Mouse (Mus musculus): ENCODE results near the gene Opcml. TPM values are rescaled to one million over a fixed set of nuclear protein-coding genes. Genes with fewer than 3 reads are reported as not detected.

Opcml gene
- polyA plus RNA-seq, 1 experiment: 0.83 TPM

DNA sequence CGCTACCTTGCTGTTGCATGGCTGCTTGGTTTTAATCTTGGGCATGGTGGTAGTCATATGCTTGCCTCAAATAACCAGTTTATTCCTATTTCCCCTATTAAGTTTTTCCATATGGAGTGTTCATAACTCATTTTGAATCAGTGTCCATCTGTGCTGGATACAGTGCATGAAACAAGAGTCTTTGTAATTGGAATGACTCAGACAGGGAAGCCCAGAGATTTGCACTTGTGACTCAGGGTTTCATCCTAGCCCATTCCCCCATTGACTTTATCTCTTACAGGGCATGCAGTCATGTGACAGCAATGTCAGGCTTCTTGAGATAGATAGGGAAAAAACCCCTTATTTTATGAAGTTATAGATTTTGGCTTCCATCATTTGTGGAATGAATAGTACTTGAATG, 655.3 kb downstream of the Opcml start:
- TF ChIP-seq CTCF (IDR thresholded peaks at IDR 0.05; ENCODE audit: borderline replicate concordance, insufficient read depth, low read length): no peak
- TF ChIP-seq POLR2A (IDR thresholded peaks at IDR 0.05; ENCODE audit: low read depth, low read length): no peak
- Histone ChIP-seq H3K4me1 (ENCODE audit: control insufficient read depth, insufficient read depth, low read length) (no peaks in the 10 kb centered on the region), H3K4me3 (ENCODE audit: insufficient read depth, low read length) (no peak overlapping the region), H3K27ac (ENCODE audit: insufficient read depth, low read length) (no peak overlapping the region)

DNA sequence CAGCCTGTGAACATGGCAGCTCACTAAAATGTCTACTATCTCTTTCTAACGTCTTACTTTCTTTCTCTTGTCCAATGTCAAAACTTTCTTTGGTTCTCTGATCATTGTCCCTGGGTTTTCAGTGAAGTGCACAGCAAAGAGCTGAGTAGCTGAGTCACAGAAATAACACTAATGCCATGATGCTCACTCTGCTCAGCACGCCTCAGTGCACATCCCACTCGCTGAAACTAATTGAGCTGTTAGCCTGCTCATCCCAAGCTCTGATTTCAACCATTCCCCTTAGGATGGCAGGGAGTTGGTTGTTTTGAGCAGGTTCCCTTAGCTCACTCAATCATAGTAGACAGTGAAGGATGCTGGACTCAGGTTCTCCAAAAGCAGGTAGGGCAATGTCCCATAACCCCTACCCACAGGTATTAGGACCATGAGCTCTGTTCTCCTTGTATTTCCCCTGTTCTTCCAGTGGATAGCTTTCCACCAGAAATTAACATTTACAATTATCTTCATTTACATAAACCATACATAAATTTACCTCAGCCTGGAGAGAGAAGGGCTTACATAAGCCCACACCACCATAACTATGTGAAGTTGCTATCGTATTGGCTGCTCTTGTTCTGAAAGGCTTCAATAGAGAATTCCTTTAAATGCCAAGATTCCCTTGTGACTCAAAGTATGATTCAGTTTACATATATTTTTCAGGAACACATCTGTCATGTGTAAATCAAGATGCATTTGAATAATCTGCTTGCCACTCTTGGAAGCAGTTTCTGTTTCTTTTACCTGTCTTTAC, 655.9 kb downstream of the Opcml start:
- H3K27ac ChIP-seq (ENCODE audit: insufficient read depth, low read length): no peak overlapping the region
- H3K4me1 ChIP-seq (ENCODE audit: control insufficient read depth, insufficient read depth, low read length): no peaks in the 10 kb centered on the region
- no peak overlapping the region for H3K4me3 ChIP-seq (ENCODE audit: insufficient read depth, low read length)
- TF ChIP-seq CTCF (IDR thresholded peaks at IDR 0.05; ENCODE audit: borderline replicate concordance, insufficient read depth, low read length): no peak
- TF ChIP-seq POLR2A (IDR thresholded peaks at IDR 0.05; ENCODE audit: low read depth, low read length): no peak

DNA sequence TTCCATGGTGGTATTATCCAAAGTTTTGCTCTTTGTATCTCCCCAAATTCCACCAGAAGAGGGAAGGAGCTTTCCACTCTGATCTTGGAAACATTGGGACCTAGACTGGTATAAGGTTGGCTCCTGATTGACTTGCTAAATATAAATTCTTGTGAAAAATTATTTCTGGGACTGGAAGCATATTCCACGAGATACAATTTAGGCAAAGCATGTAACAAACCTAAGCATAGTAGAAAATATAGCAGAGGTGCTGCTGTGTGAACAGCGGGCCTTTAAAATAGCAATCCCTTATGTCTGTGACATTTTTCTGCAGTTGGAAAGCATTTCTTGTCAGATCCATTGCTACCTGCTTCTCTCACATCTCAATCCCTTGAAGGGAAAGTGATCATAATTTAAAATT, 661.9 kb downstream of the Opcml start:
- no peak overlapping the region for H3K4me3 ChIP-seq (ENCODE audit: insufficient read depth, low read length)
- H3K4me1 ChIP-seq (ENCODE audit: control insufficient read depth, insufficient read depth, low read length): no peaks in the 10 kb centered on the region
- H3K27ac ChIP-seq (ENCODE audit: insufficient read depth, low read length): no peak overlapping the region
- TF ChIP-seq POLR2A (IDR thresholded peaks at IDR 0.05; ENCODE audit: low read depth, low read length) (no peak), CTCF (IDR thresholded peaks at IDR 0.05; ENCODE audit: borderline replicate concordance, insufficient read depth, low read length) (no peak)

GRCm38 (mm10) chr9:28453062-28453461, 662.5 kb downstream of the Opcml start:
- no peak overlapping the region for H3K27ac ChIP-seq (ENCODE audit: insufficient read depth, low read length)
- no peak for TF ChIP-seq POLR2A (IDR thresholded peaks at IDR 0.05; ENCODE audit: low read depth, low read length)
- TF ChIP-seq CTCF (IDR thresholded peaks at IDR 0.05; ENCODE audit: borderline replicate concordance, insufficient read depth, low read length): no peak
- H3K4me3 ChIP-seq (ENCODE audit: insufficient read depth, low read length): no peak overlapping the region
- H3K4me1 ChIP-seq (ENCODE audit: control insufficient read depth, insufficient read depth, low read length): no peaks in the 10 kb centered on the region

DNA sequence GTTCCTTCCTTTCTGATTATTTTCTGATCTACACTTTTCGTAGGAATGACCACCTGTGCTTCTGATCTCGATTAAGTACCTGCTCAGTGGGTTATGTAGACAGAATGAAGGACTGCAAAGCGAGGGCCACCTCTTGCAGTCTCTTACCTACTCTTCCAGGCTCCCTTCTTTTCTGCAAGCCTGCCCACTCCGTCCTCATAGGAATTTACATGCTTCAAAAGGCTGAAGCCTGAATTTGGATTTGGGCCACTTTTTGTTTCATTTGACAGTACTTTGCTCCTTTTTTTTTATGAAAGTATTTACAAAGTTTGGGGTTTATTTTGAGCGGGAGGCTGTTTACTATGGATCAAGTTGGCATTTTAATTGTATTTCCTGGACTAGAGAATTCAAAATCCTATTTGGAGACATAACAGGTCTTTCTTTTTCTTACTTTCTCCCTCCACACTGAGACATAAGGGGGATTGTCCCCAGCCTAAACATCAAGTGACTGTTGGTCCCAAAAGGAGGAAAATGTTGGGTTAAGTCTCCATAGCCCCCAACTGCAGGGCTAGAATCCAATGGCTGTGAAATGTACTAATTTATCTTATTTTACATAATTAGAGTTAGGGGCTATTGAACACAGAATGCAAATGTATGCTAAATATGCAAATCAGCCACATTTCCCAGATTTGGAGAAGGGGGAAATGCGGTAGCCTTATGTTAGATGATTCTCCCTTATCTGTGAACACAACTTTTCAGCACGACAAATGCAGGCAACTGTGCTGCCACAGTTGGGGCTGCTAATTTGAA, 667.6 kb downstream of the Opcml start:
- no peaks in the 10 kb centered on the region for H3K4me1 ChIP-seq (ENCODE audit: control insufficient read depth, insufficient read depth, low read length)
- TF ChIP-seq POLR2A (IDR thresholded peaks at IDR 0.05; ENCODE audit: low read depth, low read length) (no peak), CTCF (IDR thresholded peaks at IDR 0.05; ENCODE audit: borderline replicate concordance, insufficient read depth, low read length) (no peak)
- H3K4me3 ChIP-seq (ENCODE audit: insufficient read depth, low read length): no peak overlapping the region

GRCm38 (mm10) chr9:28463622-28464021, 673.0 kb downstream of the Opcml start:
- TF ChIP-seq CTCF (IDR thresholded peaks at IDR 0.05; ENCODE audit: borderline replicate concordance, insufficient read depth, low read length) (no peak), POLR2A (IDR thresholded peaks at IDR 0.05; ENCODE audit: low read depth, low read length) (no peak)
- H3K4me3 ChIP-seq (ENCODE audit: insufficient read depth, low read length): no peak overlapping the region
- no peaks in the 10 kb centered on the region for H3K4me1 ChIP-seq (ENCODE audit: control insufficient read depth, insufficient read depth, low read length)
- no peak overlapping the region for H3K27ac ChIP-seq (ENCODE audit: insufficient read depth, low read length)

More for the DNA sequence above, 667.6 kb downstream of the Opcml start:
- H3K27ac ChIP-seq (ENCODE audit: insufficient read depth, low read length): no peak overlapping the region

- no peak overlapping the region for H3K4me3 ChIP-seq (ENCODE audit: insufficient read depth, low read length)
- no peaks in the 10 kb centered on the region for H3K4me1 ChIP-seq (ENCODE audit: control insufficient read depth, insufficient read depth, low read length)
- H3K27ac ChIP-seq (ENCODE audit: insufficient read depth, low read length): no peak overlapping the region
- no peak for TF ChIP-seq CTCF (IDR thresholded peaks at IDR 0.05; ENCODE audit: borderline replicate concordance, insufficient read depth, low read length)
- TF ChIP-seq POLR2A (IDR thresholded peaks at IDR 0.05; ENCODE audit: low read depth, low read length): no peak
Observed at GRCm38 (mm10) chr9:28469419-28469818, 678.8 kb downstream of the Opcml start.

DNA sequence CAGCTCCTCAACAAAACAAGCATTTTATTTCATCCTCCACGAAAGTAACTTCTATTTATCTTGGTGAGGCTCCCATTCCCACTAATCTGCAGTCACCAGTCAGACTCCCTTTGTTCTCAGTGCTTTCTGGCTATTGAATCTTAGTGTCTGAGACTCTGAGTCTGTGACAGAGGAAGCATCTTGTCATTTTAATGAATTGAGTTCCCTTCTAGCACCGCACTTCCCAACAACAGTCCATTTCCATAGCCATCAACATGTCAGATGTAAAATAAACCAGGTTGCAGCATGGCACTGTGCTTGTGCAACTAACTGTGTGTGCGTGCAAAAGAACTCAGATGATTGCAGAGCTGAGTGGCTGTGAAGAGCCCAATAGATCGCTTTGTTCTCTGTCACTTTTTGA, 680.9 kb downstream of the Opcml start:
- no peak overlapping the region for H3K4me3 ChIP-seq (ENCODE audit: insufficient read depth, low read length)
- H3K4me1 ChIP-seq (ENCODE audit: control insufficient read depth, insufficient read depth, low read length): no peaks in the 10 kb centered on the region
- H3K27ac ChIP-seq (ENCODE audit: insufficient read depth, low read length): no peak overlapping the region
- TF ChIP-seq POLR2A (IDR thresholded peaks at IDR 0.05; ENCODE audit: low read depth, low read length): no peak
- no peak for TF ChIP-seq CTCF (IDR thresholded peaks at IDR 0.05; ENCODE audit: borderline replicate concordance, insufficient read depth, low read length)

GRCm38 (mm10) chr9:28474586-28474985, 684.0 kb downstream of the Opcml start:
- Histone ChIP-seq H3K4me1 (ENCODE audit: control insufficient read depth, insufficient read depth, low read length) (no peaks in the 10 kb centered on the region), H3K27ac (ENCODE audit: insufficient read depth, low read length) (no peak overlapping the region), H3K4me3 (ENCODE audit: insufficient read depth, low read length) (no peak overlapping the region)
- no peak for TF ChIP-seq CTCF (IDR thresholded peaks at IDR 0.05; ENCODE audit: borderline replicate concordance, insufficient read depth, low read length)
- no peak for TF ChIP-seq POLR2A (IDR thresholded peaks at IDR 0.05; ENCODE audit: low read depth, low read length)

- TF ChIP-seq POLR2A (IDR thresholded peaks at IDR 0.05; ENCODE audit: low read depth, low read length): no peak
- TF ChIP-seq CTCF (IDR thresholded peaks at IDR 0.05; ENCODE audit: borderline replicate concordance, insufficient read depth, low read length): no peak
- Histone ChIP-seq H3K4me1 (ENCODE audit: control insufficient read depth, insufficient read depth, low read length) (no peaks in the 10 kb centered on the region), H3K27ac (ENCODE audit: insufficient read depth, low read length) (peak overlapping the region; percentile 61; the same call in 1 of the 2 replicates), H3K4me3 (ENCODE audit: insufficient read depth, low read length) (no peak overlapping the region)
Observed at GRCm38 (mm10) chr9:28481261-28481660, 690.7 kb downstream of the Opcml start.

Data from embryonic fibroblast, embryonic 13.5 days (primary cell).